Mouse (Mus musculus) layer of hippocampus, postnatal 10 days (tissue): Measurements from ENCODE around the gene Slc39a9. TPM values are rescaled to one million over a fixed set of nuclear protein-coding genes. Genes with fewer than 3 reads are reported as not detected.

Experiments used
- DNase-seq, 2 experiments: peaks; one replicate each; pipeline ENCODE4 v3.0.0; 2021; ENCODE audit warnings: low spot score in 2 of 2
- total RNA-seq, 2 experiments: library from RNA; stranded (reverse); gene quantifications; 2 replicates each; pipeline ENCODE4 v1.2.3; 2021

Gene Slc39a9
- total RNA-seq, 2 experiments from 2014 or later = 41.9 to 42.6 TPM

GRCm38 (mm10) chr12:80653951-80654658 is 10.4 kb downstream of the Slc39a9 start:
- DNase-seq = peak in 1 of 2 experiments; percentile 6

DNA sequence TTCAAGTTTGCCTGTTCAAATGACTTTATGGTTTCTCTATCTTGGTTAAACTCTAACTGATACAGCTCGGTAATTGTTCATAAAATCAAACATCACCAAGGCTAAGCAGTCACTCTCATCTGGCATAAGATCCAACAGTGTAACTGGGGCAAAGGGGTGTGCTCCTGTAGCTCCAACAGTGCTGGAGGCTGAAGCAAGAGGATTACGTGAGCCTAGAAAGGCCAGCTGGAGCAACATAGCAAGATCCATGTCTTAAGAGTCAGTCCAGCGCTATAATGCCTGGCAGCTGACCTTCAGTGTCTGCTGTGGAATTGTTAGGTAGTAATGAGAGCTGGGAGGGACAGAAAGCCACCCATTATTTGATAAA is 11.0 kb downstream of the Slc39a9 start:
- no peak for DNase-seq

- no peak for DNase-seq
Observed at GRCm38 (mm10) chr12:80658661-80659060, 15.0 kb downstream of the Slc39a9 start.

GRCm38 (mm10) chr12:80662322-80662721 is 18.6 kb downstream of the Slc39a9 start:
- DNase-seq = no peak

GRCm38 (mm10) chr12:80663935-80664334 is 20.3 kb downstream of the Slc39a9 start:
- no peak for DNase-seq

- DNase-seq = no peak
Observed at GRCm38 (mm10) chr12:80668391-80668790, 24.7 kb downstream of the Slc39a9 start.

GRCm38 (mm10) chr12:80673170-80673569 is 29.5 kb downstream of the Slc39a9 start:
- peak; percentile 67 to 73 for DNase-seq

GRCm38 (mm10) chr12:80681340-80681739 is 37.7 kb downstream of the Slc39a9 start:
- peak; percentile 41 to 66 for DNase-seq

DNA sequence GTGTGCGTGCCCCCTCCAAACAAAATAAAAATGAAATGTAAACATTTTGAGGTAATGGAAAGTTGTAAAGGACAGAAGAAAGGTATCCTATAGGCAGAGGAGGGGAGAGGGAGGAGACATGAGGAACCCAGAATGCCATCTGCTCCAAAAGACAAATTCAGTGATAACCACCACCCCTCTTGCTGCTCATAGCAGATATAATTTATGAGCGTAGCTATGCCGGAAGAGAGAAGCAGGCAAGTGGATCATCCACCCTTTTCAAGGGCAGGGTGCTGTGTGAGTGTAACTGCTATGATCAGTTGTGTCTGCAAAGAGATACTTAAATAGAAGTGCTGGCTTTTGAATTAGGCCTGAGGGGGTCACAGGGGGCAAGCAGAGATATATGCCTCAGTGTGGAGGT is 39.9 kb downstream of the Slc39a9 start:
- no peak for DNase-seq

DNA sequence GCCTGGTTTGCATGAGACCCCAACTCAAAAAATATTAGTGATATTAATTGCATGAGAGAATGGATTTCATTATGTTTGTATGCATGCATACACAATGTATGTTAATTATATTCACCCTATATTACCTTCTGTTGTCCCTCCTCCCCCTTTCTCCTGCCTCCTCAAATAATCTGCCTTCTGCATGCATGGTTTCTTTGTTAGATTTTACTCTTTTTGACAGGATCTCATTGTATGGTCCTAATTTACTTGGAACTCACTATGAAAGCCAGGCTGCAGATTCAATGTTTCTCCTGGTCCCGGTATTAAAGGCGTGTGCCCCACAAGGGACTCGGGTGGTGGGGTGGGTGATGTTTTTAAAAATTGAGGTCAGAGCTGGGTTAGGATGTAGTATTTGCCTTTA is 40.6 kb downstream of the Slc39a9 start:
- no peak for DNase-seq

DNA sequence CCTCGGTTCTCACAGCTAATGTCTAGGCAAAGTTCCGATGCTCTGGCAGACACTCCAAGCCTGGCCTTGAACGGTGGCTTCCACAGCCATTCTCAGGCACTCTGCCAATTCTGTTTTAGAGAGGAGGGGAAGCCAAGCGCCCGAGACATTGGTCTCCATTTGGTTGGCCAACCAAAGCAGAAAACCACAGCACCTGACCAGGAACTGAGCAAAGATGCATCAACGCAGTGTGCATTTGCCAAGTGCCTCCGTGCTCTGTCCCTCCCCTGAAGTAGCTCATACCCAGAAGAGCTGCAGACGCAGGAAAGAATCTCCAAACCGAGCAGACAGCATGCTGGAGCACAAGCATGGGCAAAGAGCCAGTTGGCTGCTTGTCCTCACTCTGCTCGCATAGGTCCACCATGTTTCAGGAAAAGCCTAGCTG is 44.1 kb downstream of the Slc39a9 start:
- DNase-seq = peak; percentile 38 to 47

DNA sequence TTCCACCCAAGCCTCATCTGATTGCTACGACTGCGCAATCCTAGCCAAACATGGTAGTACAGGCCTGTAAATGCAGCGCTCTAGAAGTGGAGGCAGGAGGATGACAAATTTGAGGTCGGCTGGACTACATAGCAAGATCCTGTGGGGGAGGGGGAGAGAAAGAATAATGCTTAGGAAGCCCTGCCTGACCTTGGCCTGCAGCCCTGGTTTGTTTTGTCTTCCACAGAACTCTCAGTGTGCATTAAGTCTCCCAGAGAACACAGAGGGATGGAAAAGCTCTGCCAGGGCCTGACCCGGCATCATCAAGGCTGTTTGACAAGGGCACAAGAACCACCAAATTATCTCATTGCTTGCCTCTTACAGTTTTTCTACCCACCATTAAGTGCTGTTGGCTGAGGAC is 46.0 kb downstream of the Slc39a9 start:
- no peak for DNase-seq

DNA sequence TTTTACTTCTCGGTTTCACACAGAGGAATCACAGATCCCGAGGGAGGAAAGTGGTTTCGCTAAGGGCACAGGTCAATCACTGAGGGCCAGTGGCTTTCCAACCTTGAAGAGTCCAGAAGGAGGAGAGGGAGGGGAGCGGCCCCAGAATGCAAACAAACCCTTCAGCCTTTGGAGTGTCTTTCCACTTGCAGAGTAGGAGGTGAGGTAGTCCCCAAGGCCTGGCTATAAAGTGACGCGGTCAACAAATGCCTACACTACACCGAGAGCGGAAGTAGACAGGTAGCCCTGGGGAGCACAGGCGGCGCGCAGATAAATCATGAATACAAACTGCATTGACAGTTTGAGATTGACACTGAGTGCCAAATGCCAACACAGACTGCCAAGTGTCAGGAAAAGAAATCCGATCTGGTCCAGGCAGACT is 48.0 kb downstream of the Slc39a9 start:
- DNase-seq = peak in 1 of 2 experiments; percentile 9

DNA sequence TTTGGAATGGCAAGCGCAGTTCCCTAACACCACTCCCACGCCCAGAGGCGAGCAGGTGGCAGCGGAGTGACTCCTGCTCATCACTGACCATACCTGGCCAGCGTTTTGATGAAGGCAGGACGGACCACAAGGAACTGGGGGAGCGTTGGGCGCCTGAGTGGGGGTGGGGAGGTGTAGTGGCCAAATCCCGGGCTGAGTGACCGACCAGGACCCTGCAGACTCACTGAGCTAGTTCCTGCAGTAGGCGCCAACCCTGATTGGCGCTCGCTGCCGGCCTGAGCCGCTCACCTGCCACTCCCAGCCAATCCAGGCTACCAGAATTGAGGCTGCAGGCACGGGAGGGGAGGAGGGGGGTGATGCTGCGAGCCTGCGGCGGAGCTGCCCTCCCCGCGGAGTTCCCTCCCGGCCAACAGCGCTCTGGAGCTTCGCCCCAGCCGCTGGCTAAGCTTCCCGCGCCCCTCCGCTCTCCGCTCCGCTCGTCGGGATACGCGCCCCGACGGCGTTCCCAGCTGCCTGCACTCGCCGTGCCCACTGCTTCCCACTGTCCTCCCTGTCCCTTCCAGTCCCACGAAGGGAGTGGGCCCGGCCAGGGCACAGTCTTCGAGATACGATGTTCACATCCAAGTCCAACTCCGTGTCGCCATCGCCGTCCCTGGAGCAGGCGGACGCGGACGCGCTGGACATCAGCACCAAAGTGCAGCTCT is 48.7 kb downstream of the Slc39a9 start, which contains the start of gene Plekhd1:
Gene Plekhd1 (plus strand): TSS at position 323 of the 704 bp plus-strand sequence.
- peak; percentile 44 to 58 for DNase-seq

- no peak for DNase-seq
Observed at GRCm38 (mm10) chr12:80693700-80694099, 50.0 kb downstream of the Slc39a9 start.

- DNase-seq = peak in 1 of 2 experiments; percentile 8
Observed at GRCm38 (mm10) chr12:80695004-80695403, 51.3 kb downstream of the Slc39a9 start.

DNA sequence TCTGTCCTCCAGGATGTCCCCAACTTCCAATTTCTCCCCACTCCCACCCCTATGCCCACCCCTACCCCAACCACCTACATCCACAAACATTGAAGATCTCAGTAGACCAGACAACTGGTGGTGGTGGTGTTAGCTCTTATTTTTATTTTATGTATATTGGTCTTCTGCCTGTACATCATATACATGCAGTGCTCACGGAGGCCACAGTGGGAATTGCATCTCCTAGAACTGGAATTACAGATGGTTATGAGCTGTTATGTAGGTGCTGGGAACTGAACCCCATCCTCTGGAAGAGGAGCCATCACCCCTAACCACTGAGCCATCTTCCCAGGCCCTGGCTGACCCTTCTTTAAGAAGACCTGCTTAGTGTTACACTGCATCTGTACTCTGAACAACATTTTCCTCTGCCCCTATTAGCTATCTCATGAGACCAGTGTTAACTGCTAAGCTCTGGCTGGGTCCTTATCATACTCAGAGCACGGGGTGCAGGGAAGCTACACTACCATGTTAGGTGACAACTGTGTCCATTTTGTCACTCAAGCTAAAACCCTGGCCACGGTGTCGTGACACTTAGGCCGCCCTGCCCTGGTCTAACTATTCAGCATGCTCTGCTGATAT is 55.0 kb downstream of the Slc39a9 start:
- no peak for DNase-seq

DNA sequence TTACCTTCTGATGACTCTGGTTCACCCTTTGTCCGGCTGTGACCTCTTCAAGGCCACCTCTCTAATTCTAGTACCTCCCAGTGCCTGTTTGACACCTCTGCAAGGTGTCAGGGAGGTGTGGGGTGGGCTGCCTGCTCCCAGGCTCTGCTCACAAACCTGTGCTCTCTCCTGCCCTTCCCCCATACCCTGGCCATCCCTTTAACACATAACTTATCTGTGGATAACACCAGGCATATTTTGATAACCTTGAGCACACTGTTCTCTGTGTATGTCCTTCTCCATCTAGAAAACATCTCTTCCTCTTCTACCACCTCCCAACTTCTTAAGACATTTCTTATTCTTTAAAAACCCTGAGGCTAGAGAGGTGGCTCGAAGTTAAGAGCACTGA is 55.5 kb downstream of the Slc39a9 start:
- no peak for DNase-seq

DNA sequence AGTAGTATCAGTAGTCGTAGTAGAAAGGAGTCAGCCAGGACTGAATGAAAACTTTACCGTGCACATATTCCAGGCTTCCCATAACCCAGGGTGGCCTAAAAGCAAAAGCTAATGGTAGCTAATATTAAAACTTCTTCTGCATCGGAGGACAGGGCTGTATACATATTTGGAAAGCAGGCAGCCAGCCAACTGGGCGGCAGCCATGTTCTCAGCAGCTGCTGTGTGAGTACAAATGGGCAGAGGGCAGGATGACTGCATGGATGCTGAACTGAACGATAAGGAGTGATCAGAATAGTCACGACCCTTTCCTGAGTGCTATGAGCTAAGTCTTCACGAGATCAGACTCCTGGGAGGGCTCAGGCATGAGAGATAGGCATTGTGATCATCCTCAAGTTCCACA is 57.6 kb downstream of the Slc39a9 start:
- DNase-seq = no peak

GRCm38 (mm10) chr12:80706208-80706914 is 62.7 kb downstream of the Slc39a9 start:
- no peak for DNase-seq

DNA sequence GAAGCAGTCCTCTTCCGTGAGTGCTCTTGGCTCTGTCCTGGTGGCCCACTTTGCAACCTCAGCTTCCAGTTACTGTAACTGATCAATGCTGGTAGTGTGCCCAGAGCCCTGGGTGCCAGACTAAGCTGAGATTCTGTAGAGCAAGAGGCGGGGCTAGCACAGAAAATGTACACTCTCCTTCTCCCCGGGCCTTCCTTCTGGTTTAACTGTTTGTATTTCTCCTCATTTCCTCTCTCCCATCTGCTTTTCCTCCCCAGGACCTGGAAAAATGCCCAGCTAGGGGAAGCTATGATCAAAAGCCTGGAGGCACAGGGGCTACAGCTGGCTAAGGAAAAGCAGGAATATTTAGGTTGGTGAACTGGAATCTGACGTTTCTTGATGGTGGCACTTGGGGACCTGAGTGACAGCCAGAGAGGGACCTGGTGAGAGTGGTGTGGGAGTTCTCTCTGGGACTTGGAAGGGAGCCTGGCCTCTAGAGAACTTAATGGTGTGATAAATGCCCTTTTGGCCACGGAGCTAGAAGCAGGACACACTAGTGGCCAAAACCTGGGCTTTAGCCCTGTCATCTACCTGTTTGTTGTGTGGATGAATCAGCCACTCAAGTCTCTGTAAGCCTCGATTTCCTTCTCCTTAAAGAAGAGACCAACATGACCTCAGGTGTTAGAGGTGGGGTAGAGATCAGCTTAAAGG is 63.4 kb downstream of the Slc39a9 start:
- peak; percentile 13 to 35 for DNase-seq
